13 mouse cellular contexts compared by ENCODE assay signal in genomic region chr5:31253806-31254205, GRCm38 (mm10). TPM values are rescaled to one million over a fixed set of nuclear protein-coding genes. Genes with fewer than 3 reads are reported as not detected.
A peak's percentile ranks its signal among the peaks of the same experiment; 100 is the strongest.
DNase-seq lines count a peak whose midpoint lies in the region; ATAC-seq and TF ChIP-seq lines count a peak whose summit lies in the region.
"Had no signal": no experiment of that assay in that cellular context is flagged by ENCODE, and none has a peak within 500 bp of the region (broad histone marks: within the 10 kb centered on the region; RNA-seq: fewer than 3 reads in every experiment).

No protein-coding gene starts in this region.

- TF ChIP-seq CTCF in layer of hippocampus, adult 2 months (conservative IDR thresholded peaks at IDR 0.05) = no peak
- no peak for TF ChIP-seq CTCF in cortical plate, adult 2 months (IDR thresholded peaks at IDR 0.05; ENCODE audit: extremely low read depth, insufficient read depth, low read length)
- no peak for TF ChIP-seq CTCF in hindbrain, postnatal 0 days (IDR thresholded peaks at IDR 0.05; ENCODE audit: low read depth)

- DNase-seq in layer of hippocampus, adult 2 months (ENCODE audit: low spot score in 2 of 2) = no peak
- no peak for DNase-seq in layer of hippocampus, postnatal 14 days (ENCODE audit: low spot score in 2 of 2)
- DNase-seq in limb, embryonic 14.5 days (ENCODE audit: low spot score) = no peak
- no peak for DNase-seq in hindbrain, postnatal 0 days (ENCODE audit: low spot score)
- DNase-seq in frontal cortex, postnatal 10 days (ENCODE audit: low spot score in 2 of 2) = no peak
- DNase-seq: cerebellum, postnatal 10 days; thymus, postnatal 14 days had no signal

- no peak for ATAC-seq in embryonic facial prominence, embryonic 15.5 days (ENCODE audit: insufficient number of reproducible peaks, low FRiP score, low TSS enrichment, low read depth)
- no peak for ATAC-seq in limb, embryonic 14.5 days (ENCODE audit: low FRiP score, low read depth)
- no peak for ATAC-seq in hindbrain, postnatal 0 days

- H3K4me2 ChIP-seq in embryonic facial prominence, embryonic 15.5 days (replicated peaks) = no peak overlapping the region
- H3K4me2 ChIP-seq in limb, embryonic 14.5 days (replicated peaks; ENCODE audit: low read depth, low read length, severe bottlenecking) = no peak overlapping the region
- H3K4me2 ChIP-seq in hindbrain, postnatal 0 days (ENCODE audit: low read depth, low read length) = no peak overlapping the region
- H3K4me2 ChIP-seq: hindbrain, embryonic 14.5 days had no signal

- no peaks in the 10 kb centered on the region for H3K27me3 ChIP-seq in embryonic facial prominence, embryonic 15.5 days
- H3K27me3 ChIP-seq in limb, embryonic 14.5 days (ENCODE audit: control insufficient read depth, insufficient read depth, low read length) = no peaks in the 10 kb centered on the region
- no peaks in the 10 kb centered on the region for H3K27me3 ChIP-seq in hindbrain, postnatal 0 days (ENCODE audit: insufficient read depth, low read length)

- peak overlapping the region; percentile 63 for H3K27ac ChIP-seq in layer of hippocampus, adult 2 months
- H3K27ac ChIP-seq in cortical plate, adult 2 months (ENCODE audit: insufficient read depth, low read length) = peak overlapping the region; percentile 28; the same call in 1 of the 2 replicates
- peak overlapping the region; percentile 71; the same call in 1 of the 2 replicates for H3K27ac ChIP-seq in embryonic facial prominence, embryonic 15.5 days (replicated peaks)
- peak overlapping the region; percentile 61; the same call in 1 of the 2 replicates for H3K27ac ChIP-seq in limb, embryonic 14.5 days (replicated peaks; ENCODE audit: low read depth, low read length)
- no peak overlapping the region for H3K27ac ChIP-seq in hindbrain, postnatal 0 days
- H3K27ac ChIP-seq: hindbrain, embryonic 14.5 days; macrophage had no signal

- peaks cover 82% of the 10 kb centered on the region for H3K36me3 ChIP-seq in embryonic facial prominence, embryonic 15.5 days
- peaks cover 81% of the 10 kb centered on the region for H3K36me3 ChIP-seq in limb, embryonic 14.5 days (ENCODE audit: control insufficient read depth, insufficient read depth, low read length)
- H3K36me3 ChIP-seq in hindbrain, postnatal 0 days (ENCODE audit: insufficient read depth, low read length) = peaks cover 58% of the 10 kb centered on the region

- 92% methylated on average over 8 of the region's 8 CpGs for WGBS in embryonic facial prominence, embryonic 15.5 days
- WGBS in limb, embryonic 14.5 days = 95% methylated on average over 8 of the region's 8 CpGs
- 94% methylated on average over 8 of the region's 8 CpGs for WGBS in hindbrain, postnatal 0 days

- H3K4me1 ChIP-seq in cortical plate, adult 2 months (ENCODE audit: control insufficient read depth, insufficient read depth, low read length) = no peaks in the 10 kb centered on the region
- H3K4me1 ChIP-seq in embryonic facial prominence, embryonic 15.5 days = peaks cover 42% of the 10 kb centered on the region
- peaks cover 23% of the 10 kb centered on the region for H3K4me1 ChIP-seq in limb, embryonic 14.5 days (ENCODE audit: control insufficient read depth, insufficient read depth, low read length)
- no peaks in the 10 kb centered on the region for H3K4me1 ChIP-seq in hindbrain, postnatal 0 days (ENCODE audit: insufficient read depth, low read length)

- no peak overlapping the region for H3K9ac ChIP-seq in embryonic facial prominence, embryonic 15.5 days
- H3K9ac ChIP-seq in limb, embryonic 14.5 days (ENCODE audit: low read depth, low read length, severe bottlenecking) = no peak overlapping the region
- no peak overlapping the region for H3K9ac ChIP-seq in hindbrain, postnatal 0 days (replicated peaks; ENCODE audit: low read length)
- H3K9ac ChIP-seq: hindbrain, embryonic 14.5 days had no signal

- no peaks in the 10 kb centered on the region for H3K9me3 ChIP-seq in embryonic facial prominence, embryonic 15.5 days (replicated peaks)
- H3K9me3 ChIP-seq in limb, embryonic 14.5 days (ENCODE audit: control insufficient read depth, low read length) = no peaks in the 10 kb centered on the region
- no peaks in the 10 kb centered on the region for H3K9me3 ChIP-seq in hindbrain, postnatal 0 days (ENCODE audit: low read length)

- H3K4me3 ChIP-seq in layer of hippocampus, adult 2 months = no peak overlapping the region
- H3K4me3 ChIP-seq in cortical plate, adult 2 months (ENCODE audit: insufficient read depth, low read length) = no peak overlapping the region
- H3K4me3 ChIP-seq in embryonic facial prominence, embryonic 15.5 days (replicated peaks) = no peak overlapping the region
- H3K4me3 ChIP-seq in limb, embryonic 14.5 days (replicated peaks; ENCODE audit: low read length) = no peak overlapping the region
- no peak overlapping the region for H3K4me3 ChIP-seq in hindbrain, postnatal 0 days (ENCODE audit: low read length)

- TF ChIP-seq POLR2A in cortical plate, adult 2 months (IDR thresholded peaks at IDR 0.05; ENCODE audit: extremely low read depth, insufficient read depth, low read length) = no peak
- no peak for TF ChIP-seq POLR2A in limb, embryonic 14.5 days (IDR thresholded peaks at IDR 0.05; ENCODE audit: borderline replicate concordance, extremely low read depth, insufficient read depth, insufficient read length)

RNA-seq across cellular contexts. Expression of gene Krtcap3, which starts 2.3 kb away (rescaled TPM):
- total RNA-seq in layer of hippocampus, adult 2 months (2021) = 1 to 10 TPM; 3.2 to 4.0 TPM
- 1 to 10 TPM; 1.3 to 1.9 TPM for total RNA-seq in layer of hippocampus, postnatal 14 days (2021)
- 3.9 and 4.0 TPM in 2 replicates for polyA plus RNA-seq in cortical plate, adult 2 months (2012; rRNA removed)
- 21.8 and 23.5 TPM in 2 replicates for polyA plus RNA-seq in embryonic facial prominence, embryonic 15.5 days (2015; fragmentation: Nextera tagmentation; extraction: Ambion mirVana)
- 25.2 and 31.4 TPM in 2 replicates for polyA plus RNA-seq in limb, embryonic 14.5 days (2012; rRNA removed)
- polyA plus RNA-seq in limb, embryonic 14.5 days (2014; fragmentation: Nextera tagmentation; extraction: Ambion mirVana) = 10.2 and 16.4 TPM in 2 replicates
- 2.4 and 3.2 TPM in 2 replicates for total RNA-seq in hindbrain, postnatal 0 days (2014; rRNA removed)
- polyA plus RNA-seq in hindbrain, postnatal 0 days (2015; fragmentation: Nextera tagmentation; extraction: Ambion mirVana) = 2.5 and 2.9 TPM in 2 replicates

RNA-seq across cellular contexts. Expression of gene Gm9970, which starts 12.8 kb away (rescaled TPM):
- under 1 TPM in 1 of 2 experiments, not detected in 1; 0.74 TPM for total RNA-seq in layer of hippocampus, adult 2 months (2021)
- total RNA-seq in layer of hippocampus, postnatal 14 days (2021) = not detected
- not detected in 2 replicates for polyA plus RNA-seq in cortical plate, adult 2 months (2012; rRNA removed)
- 0.99 TPM in 1 of 2 replicates, not detected in the other for polyA plus RNA-seq in embryonic facial prominence, embryonic 15.5 days (2015; fragmentation: Nextera tagmentation; extraction: Ambion mirVana)
- 0.15 TPM in 1 of 2 replicates, not detected in the other for polyA plus RNA-seq in limb, embryonic 14.5 days (2012; rRNA removed)
- polyA plus RNA-seq in limb, embryonic 14.5 days (2014; fragmentation: Nextera tagmentation; extraction: Ambion mirVana) = 0.40 TPM in 1 of 2 replicates, not detected in the other
- total RNA-seq in hindbrain, postnatal 0 days (2014; rRNA removed) = 7.0 TPM in 1 of 2 replicates, not detected in the other
- 0.29 and 0.84 TPM in 2 replicates for polyA plus RNA-seq in hindbrain, postnatal 0 days (2015; fragmentation: Nextera tagmentation; extraction: Ambion mirVana)
- total RNA-seq: left cerebral cortex, postnatal 14 days had no signal
- polyA plus RNA-seq: frontal cortex, adult 2 months; macrophage had no signal

RNA-seq across cellular contexts. Expression of gene Nrbp1, which starts 13.1 kb away (rescaled TPM):
- total RNA-seq in layer of hippocampus, adult 2 months (2021) = 10 to 100 TPM; 81.2 to 89.4 TPM
- 10 to 100 TPM; 77.7 to 79.7 TPM for total RNA-seq in layer of hippocampus, postnatal 14 days (2021)
- polyA plus RNA-seq in cortical plate, adult 2 months (2012; rRNA removed) = 105 and 108 TPM in 2 replicates
- 175 and 178 TPM in 2 replicates for polyA plus RNA-seq in embryonic facial prominence, embryonic 15.5 days (2015; fragmentation: Nextera tagmentation; extraction: Ambion mirVana)
- 161 and 181 TPM in 2 replicates for polyA plus RNA-seq in limb, embryonic 14.5 days (2012; rRNA removed)
- 157 and 166 TPM in 2 replicates for polyA plus RNA-seq in limb, embryonic 14.5 days (2014; fragmentation: Nextera tagmentation; extraction: Ambion mirVana)
- total RNA-seq in hindbrain, postnatal 0 days (2014; rRNA removed) = 100 and 124 TPM in 2 replicates
- 134 and 139 TPM in 2 replicates for polyA plus RNA-seq in hindbrain, postnatal 0 days (2015; fragmentation: Nextera tagmentation; extraction: Ambion mirVana)

RNA-seq across cellular contexts. Expression of gene Ppm1g, which starts 33.3 kb away (rescaled TPM):
- 10 to 100 TPM; 71.3 to 74.8 TPM for total RNA-seq in layer of hippocampus, adult 2 months (2021)
- total RNA-seq in layer of hippocampus, postnatal 14 days (2021) = 10 to 100 TPM; 84.9 to 85.7 TPM
- polyA plus RNA-seq in cortical plate, adult 2 months (2012; rRNA removed) = 79.8 and 82.8 TPM in 2 replicates
- 113 and 115 TPM in 2 replicates for polyA plus RNA-seq in embryonic facial prominence, embryonic 15.5 days (2015; fragmentation: Nextera tagmentation; extraction: Ambion mirVana)
- 91.2 and 118 TPM in 2 replicates for polyA plus RNA-seq in limb, embryonic 14.5 days (2012; rRNA removed)
- 98.8 and 111 TPM in 2 replicates for polyA plus RNA-seq in limb, embryonic 14.5 days (2014; fragmentation: Nextera tagmentation; extraction: Ambion mirVana)
- total RNA-seq in hindbrain, postnatal 0 days (2014; rRNA removed) = 67.4 and 90.4 TPM in 2 replicates
- polyA plus RNA-seq in hindbrain, postnatal 0 days (2015; fragmentation: Nextera tagmentation; extraction: Ambion mirVana) = 155 and 157 TPM in 2 replicates

RNA-seq across cellular contexts. Expression of gene Ift172, which starts 37.1 kb away (rescaled TPM):
- total RNA-seq in layer of hippocampus, adult 2 months (2021) = 10 to 100 TPM; 80.9 to 96.8 TPM
- total RNA-seq in layer of hippocampus, postnatal 14 days (2021) = 10 to 100 TPM; 76.4 to 83.3 TPM
- 75.1 and 80.4 TPM in 2 replicates for polyA plus RNA-seq in cortical plate, adult 2 months (2012; rRNA removed)
- polyA plus RNA-seq in embryonic facial prominence, embryonic 15.5 days (2015; fragmentation: Nextera tagmentation; extraction: Ambion mirVana) = 39.4 and 39.5 TPM in 2 replicates
- 53.3 and 64.2 TPM in 2 replicates for polyA plus RNA-seq in limb, embryonic 14.5 days (2012; rRNA removed)
- 41.6 and 46.1 TPM in 2 replicates for polyA plus RNA-seq in limb, embryonic 14.5 days (2014; fragmentation: Nextera tagmentation; extraction: Ambion mirVana)
- 38.2 and 41.8 TPM in 2 replicates for total RNA-seq in hindbrain, postnatal 0 days (2014; rRNA removed)
- polyA plus RNA-seq in hindbrain, postnatal 0 days (2015; fragmentation: Nextera tagmentation; extraction: Ambion mirVana) = 16.7 and 18.2 TPM in 2 replicates
